Mouse (Mus musculus) layer of hippocampus, postnatal 10 days (tissue): ENCODE measurements around the gene Sh3bgrl2. TPM values are rescaled to one million over a fixed set of nuclear protein-coding genes. Genes with fewer than 3 reads are reported as not detected.

ENCODE experiments used
- DNase-seq, 2 experiments: peaks; one replicate each; pipeline ENCODE4 v3.0.0; 2021; ENCODE audit warnings: low spot score in 2 of 2
- total RNA-seq, 2 experiments: library from RNA; stranded (reverse); gene quantifications; 2 replicates each; pipeline ENCODE4 v1.2.3; 2021

Sh3bgrl2 gene
- total RNA-seq, 2 experiments from 2014 or later = 20.3 to 24.4 TPM

DNA sequence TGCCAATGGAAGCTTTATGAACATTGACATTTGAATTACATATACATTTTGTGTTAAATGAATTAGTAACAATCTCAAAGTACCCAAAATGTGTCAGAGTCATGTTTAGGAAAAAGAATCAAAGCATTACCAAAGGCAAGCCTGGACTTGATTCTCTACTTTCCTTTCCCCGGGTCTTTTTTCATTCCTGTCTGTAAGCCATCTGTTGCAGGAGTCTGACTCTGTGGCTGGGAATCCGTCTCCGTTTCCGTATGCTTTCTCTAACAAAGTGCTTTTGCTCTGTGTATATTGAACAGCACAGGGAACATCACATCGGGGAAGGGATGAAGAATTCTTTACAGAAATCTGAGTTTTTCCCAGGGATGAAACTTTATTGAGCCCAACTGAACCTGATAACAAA, 77.0 kb downstream of the Sh3bgrl2 start:
- DNase-seq = no peak

DNA sequence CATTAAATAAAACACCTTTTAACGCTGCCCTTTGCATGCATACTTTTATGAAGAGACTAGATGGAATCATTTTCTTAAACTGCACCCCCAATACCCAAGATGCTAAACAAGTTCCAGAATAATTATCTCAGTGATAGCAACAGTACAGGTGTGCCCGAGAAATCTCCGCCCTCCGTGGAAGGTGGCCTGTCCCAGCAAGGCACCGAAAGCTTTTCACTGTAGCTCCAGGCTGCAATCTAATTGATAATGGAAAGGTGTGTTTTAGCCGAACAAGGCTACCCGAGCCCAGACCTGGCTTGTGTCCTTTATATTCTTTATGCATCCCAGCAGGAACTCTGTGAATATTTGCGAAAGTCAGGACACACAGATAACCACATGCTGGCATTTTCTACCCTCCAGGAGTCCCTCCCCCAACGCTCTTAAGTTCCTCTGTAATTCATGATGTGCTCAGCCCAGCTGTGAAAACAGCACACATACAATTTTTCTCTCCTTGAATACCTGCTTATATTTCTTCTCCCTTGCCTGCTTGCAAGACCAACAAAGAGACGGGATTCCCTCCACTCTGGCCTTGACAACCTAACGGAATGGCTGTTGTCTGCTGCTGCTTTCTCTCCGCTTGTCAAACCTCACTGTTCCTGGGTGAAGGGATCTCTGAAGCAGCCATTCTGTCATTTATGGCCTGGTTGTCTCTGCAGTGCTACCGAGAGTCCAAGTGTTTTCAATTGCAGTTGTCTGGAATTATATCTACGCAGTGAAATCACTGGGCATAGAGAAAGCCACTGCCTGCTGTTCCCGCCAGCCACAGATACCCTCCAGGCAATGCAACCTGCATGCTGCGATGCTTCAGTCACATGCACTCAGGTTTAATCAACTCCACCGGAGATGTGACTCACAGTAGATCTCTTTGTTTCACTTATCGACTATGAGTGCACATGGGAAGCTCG, 80.8 kb downstream of the Sh3bgrl2 start:
- DNase-seq = no peak

DNA sequence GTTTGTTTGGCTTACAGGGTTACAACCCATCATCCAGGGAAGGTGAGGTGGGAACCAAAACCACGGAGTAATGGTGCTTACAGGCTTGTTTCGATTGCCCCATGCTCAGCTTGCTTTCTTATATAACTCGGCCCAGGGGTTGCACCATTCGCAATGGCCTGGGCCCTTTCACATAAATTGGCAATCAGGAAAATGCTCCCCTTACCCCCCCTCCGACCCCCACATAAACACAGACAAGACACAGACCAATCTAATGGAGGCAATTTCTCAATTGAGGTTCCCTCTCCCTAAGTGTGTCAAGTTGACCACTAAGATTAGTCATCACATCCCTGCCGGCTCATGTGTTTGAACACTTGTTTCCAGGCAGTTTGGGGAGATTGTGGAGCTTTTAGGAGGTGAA, 82.2 kb downstream of the Sh3bgrl2 start:
- DNase-seq = no peak

DNA sequence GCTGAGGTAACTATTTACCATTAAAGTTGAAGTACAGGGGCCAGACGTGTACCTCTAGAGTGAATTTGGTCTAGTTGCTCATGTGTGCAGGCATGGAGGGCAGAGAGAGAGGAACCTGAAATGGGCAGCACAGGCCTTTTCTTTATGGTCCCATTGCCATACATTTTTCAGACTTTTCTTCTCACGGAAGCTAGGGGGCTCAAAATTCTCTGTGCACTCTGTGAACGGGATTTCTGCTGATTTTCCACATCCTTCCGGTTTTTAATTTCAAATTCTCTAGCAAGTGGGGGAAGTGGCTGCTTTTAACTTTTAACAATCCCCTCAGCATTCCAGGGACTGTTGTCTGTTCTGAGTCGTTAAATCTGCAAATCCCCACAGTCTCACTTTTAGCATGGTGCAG, 83.8 kb downstream of the Sh3bgrl2 start:
- no peak for DNase-seq

DNA sequence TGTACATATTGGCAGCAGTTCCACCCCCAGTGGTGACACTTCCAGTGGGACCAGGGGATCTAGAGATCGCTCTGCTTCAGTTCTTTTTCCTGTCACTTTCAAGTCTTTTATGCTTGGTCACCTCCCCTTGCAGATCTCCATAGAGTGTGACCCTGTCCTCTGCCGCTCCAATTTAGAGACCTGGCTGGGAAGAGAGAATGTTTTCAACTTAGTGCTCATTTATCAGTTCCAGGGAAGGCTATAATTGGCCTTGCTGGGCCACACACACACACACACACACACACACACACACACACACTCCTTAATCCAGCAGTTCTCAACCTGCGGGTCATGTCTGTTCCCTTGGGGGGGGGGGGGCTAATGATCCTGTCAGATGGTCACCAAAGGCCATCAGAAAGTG, 86.6 kb downstream of the Sh3bgrl2 start:
- no peak for DNase-seq

DNA sequence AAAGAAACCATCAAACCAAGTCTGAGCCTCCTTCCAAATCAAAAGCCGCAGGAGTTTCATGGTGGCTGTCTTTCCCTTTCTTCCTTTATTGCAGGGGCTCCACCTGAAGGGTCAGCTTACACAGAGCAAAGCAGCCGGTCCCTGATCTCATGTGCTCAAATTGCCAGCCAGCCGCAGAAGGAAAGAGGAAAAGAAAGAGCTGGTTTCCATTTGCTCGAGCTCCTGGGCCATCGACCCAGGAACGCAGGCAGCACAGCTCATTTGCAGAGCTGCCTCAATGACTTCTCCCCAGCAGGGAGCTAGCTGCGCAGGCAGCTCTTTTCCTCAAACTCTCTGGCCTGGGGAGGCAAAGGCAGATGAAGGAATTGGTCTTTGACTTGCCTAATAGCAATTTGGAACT, 87.9 kb downstream of the Sh3bgrl2 start:
- DNase-seq = no peak

DNA sequence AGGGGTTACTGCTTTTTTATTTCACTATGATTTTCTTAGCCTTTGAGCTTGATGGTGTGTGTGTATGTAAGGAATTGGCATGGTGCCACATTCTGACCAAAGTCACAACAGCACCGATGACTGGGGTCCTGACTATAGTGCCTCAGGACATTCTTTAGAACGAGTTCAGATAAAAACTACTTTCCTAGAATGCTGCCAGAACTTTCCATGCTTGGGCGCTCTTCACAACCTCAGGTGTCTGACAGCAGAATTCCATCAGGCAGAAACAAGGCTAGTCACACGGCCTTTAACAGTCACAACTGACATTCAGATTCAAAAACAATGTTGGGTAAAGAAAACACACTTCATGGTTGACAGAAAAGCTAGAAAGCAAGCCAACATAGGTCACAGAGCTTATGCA, 95.0 kb downstream of the Sh3bgrl2 start:
- no peak for DNase-seq

DNA sequence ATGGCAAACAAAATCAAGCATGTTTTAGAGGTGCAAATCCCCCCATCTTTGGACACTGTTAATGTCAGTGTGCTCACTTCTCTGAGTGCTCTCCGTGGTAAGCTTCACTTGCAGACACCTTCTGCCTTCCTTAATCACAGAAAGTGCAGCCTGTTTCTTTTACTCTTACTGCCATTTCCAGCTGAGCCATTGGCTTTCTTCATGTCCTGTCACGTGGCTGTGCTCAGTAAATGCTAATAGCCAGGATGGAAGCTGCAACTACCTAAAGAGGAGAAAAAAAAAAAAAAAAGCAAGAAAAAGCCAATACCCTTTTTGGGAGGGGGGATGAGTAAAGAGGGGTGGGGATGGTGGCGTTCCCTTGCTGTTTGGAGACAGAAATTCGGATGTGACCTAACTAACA, 95.7 kb downstream of the Sh3bgrl2 start:
- no peak for DNase-seq

DNA sequence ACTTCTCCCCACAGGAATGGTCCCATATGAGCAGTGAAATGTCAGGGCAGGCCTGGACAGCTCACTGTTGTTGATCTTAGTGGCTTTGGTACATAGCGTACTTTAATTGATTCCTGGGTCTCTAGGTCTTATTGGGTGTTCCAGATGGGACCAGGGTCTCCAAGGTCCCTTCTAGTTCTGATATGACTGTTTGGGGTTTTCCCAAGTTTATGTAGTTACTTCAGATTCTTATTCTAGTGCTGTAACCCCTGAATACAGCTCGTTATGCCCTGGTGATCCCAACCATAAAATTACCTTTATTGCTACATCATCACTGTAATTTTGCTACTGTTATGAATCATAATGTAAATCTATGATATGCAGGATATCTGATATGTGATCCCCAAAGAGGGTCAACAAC, 98.1 kb downstream of the Sh3bgrl2 start:
- no peak for DNase-seq

DNA sequence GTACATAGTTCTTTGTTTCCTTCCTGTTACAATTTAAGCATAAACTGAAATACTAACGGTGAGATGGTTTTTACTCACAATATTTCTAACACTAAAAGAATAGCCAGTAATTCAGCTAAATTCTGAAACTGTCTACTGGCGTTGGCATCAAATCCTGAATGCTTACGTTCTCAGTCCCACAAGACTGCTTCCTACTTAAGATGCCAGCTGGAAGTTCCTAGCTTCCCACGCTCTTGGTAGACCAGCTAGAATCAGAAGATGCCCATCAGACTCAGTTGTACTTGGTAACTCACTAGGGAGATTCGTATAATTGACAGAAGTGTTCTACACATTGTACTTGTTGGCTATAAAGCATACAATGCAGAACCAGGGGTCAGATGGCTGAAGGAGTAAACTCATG, 98.6 kb downstream of the Sh3bgrl2 start:
- no peak for DNase-seq

DNA sequence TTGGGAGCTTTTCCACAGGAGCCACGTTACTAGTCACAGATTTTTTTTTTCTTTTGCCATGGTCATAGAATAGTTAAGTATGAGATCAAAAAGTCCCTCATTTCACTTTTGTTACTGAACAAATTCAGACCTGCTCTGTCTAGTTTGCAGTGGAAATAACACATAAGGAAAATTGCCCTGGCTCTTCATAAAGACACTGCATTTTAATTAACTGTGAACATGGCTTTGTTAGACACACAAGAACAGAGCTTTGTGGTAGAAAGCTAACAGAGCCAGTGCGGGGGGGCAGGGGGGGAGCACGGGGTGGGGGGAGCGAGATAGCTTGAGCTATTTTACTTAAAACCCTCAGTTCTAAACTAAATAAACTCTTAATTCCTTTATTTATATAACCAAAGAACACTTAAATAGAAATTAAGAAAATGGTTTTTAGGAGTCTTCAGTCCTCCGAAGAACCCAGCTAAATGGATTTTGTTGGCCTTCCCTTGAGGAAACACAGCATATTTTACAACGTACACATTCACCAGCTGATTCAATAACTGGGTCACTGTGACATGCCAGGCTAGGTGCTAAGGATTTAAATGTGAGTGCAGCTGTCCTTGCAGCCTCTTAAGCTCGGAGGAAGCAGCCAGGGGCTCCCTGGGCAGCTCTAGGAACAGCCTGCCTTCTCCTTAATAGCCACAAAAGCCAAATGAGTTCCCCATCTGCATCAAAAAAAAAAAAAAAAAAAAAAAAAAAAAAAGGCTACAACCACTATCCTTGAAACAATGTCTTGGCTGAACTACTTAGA, 100.0 kb downstream of the Sh3bgrl2 start:
- DNase-seq = no peak

DNA sequence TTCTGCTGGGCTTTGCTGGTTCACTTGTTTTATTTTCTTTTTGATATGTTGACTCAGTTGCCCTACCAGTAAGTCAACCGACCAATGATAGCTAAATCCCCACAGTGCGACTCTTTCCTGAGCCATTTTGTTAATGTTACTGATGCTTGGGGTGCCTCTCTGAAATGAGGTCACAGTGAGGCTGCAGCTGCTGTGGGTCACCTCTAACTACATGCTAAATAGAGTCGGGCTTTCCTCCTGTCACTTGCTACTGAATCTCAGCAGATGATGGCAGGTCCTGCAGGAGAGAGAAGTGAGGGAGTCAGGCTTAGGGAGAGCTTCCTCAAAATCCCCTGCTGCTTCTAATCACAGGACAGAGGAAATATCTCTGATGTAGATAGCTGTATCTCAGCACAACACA, 100.6 kb downstream of the Sh3bgrl2 start:
- no peak for DNase-seq

DNA sequence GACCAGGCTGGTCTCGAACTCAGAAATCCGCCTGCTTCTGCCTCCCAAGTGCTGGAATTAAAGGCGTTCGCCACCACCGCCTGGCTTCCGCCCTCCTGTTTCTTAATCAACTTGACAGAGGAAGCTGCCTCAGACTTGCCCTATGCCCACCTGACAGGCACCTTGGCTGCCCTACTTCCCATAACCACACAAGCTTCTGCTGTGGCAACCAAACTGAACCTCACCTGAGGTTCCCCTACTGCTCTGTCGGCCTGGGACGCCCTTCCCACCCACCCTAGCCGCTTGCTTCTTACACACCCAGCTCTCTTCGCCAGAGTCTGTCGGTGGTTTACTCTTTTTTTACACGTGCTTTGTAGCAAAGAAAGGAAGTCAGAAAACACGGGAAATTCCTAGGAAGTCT, 103.9 kb downstream of the Sh3bgrl2 start:
- no peak for DNase-seq

DNA sequence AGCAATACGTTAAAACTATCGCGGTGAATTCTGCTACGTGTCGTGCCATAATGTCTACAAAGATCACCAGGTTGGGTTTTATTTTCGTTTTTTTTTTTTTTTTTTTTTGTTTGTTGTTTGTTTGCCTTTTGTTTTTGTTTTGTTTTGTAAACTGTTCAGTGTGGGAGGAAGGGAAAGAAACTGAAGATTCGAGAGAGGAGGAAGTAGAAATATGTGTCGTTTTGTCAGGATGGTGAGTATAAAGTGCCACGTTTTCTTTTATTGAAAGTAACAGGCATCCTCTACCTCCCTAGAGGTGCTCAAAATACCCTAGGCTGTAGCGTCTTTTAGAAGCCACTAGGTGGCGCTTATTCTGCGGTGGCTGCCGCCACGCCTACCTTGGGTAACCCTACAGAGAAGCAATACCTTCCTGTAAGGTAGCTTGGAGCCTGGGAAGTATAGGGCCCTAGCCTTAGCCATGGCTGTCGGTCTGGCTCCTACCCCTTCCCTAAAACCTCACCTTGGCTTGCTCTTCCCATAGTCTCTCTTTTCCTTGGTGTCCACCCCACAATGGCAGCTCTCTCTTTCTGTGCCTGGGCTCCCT, 104.6 kb downstream of the Sh3bgrl2 start:
- DNase-seq = no peak

DNA sequence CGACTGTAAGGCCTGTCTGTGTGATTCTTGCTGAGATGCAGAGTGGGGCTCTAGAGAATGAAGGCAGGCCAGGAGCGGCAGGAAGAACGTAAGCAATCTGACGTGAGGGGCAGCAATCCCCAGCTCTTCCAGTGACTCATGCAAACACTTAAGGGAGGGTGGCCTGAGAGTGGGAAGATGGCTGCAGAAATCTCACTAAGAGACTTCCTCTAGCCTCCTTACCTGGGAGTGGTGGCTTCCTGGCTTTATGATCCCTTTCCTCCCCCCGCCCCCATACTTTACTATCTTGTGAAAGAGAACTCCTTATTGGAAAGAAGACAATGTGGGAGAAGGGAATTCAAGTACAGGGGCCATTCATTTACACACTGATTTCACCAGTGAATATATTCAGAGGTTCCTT, 106.5 kb downstream of the Sh3bgrl2 start:
- no peak for DNase-seq

DNA sequence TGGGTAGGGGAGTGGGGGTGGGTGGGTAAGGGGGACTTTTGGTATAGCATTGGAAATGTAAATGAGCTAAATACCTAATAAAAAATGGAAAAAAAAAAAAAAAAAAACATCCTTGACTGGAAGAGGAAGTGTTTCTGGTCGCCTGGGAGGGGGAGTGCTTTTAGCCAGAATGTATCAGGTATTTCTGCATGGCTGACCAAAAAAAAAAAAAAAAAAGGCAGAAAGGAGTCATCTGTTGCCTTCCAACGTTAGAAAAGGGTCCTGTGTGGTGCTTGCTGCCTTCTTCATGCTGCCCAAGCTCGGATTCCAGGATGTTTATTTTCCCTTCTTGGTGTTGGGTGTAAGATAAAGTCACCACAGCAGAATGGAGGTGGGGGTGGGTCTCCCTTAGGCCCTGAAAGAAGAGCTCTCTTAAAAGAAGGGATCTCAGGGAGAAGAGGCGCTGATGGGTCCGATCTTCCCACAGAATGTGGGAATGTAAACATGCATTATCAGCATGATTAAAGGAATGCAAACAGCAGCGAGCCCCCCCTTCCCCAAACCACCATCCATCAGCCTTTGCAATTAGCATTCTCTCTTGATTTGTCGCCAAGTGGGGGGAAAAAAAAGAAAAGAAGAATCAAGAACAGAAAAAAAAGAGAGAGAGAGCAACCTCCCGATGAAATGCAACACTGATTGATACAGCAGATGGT, 109.0 kb downstream of the Sh3bgrl2 start:
- no peak for DNase-seq

DNA sequence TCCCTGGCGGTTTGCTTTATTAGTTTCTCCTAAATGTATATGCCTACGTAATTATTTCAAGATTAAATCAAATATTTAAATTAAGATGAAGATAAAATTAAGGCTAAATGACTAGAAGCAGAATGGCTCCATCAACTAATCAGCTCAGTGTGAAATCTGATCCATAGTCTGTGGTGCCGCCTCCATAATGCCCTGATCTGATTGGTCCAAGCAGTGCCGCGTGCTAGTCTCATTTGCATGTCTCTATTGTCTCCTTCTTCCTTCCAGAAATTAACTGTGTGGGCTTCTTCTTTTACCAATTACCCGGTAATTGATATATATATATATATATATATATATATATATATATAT, 109.5 kb downstream of the Sh3bgrl2 start:
- DNase-seq = no peak

DNA sequence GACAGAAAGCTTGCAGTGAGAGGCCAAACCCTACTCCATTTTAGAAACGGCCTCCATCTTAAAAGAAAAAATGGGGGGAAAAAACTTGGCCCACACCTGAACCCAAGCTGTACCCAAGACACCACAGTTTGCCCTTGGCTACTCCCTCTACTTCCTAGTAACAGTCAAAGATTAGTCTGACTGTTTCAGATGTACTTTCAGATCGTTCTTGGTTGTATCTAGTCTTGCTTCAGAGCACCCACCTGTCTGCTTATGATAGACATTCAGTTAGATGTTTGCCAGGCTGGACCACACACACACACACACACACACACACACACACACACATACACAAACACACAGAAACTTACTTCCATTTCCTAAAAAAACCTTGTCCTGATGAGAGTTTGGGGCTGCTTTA, 111.0 kb downstream of the Sh3bgrl2 start:
- no peak for DNase-seq

DNA sequence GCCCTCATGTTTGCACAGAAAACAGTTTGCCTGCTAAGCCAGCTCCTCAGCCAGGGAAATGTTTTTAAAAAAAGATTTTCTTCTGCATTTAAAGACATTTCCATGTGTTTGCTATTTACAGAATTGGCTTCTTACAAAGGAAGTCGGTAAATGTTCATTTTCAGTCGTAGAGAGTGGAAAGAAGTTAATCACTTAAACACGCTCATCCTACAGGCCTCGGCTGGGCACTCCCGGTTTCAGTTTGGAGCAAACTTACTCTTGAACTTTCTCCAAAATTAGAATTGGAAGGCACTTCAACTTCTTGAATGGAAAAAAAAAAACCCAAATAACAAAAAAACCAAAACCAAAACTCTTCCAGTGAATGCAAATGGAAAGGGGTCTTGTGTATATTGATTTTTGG, 113.7 kb downstream of the Sh3bgrl2 start:
- DNase-seq = no peak

DNA sequence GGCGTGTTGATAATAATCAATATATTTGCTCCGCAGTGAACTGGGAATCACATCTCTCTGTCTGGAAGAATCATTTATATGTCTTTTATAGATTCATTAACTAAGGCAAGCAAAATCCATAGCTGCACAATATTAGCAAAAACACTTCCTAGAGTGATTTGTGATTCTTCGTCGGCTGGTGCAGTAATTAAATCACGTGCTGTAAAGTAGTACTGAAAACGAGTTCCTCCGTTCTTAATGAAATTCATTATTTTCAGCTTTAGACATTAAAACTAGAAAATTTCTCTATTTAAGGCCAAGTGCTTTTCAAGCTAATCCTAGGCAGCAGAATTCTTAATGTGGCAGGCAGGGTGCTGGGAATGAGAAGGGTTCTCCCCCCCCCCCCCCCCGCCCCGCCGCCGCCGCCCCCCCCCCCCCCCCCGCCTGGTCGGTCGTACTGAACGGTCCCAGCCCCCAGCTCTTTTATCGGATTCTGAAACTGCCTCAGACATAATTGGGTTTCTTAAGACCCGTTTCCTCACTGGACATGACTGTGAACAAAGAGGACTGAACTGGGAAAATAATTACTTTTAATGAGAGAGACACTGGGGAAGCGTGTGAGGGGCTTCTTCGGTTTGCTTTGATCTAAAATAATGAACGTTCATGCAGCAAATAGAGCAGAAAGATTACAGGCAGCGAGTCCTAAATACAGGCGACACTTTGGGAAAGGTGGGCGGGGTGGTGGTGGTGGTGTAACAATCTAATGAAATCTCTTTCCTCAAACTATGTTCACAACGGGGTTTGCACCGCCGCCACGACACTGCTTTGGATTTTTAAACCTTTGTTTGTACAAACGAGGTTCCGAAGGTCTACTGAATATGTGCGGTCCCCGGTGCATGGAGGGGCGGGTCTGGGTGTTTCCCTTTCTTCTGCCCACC, 116.1 kb downstream of the Sh3bgrl2 start:
- DNase-seq = peak; percentile 33 to 40

DNA sequence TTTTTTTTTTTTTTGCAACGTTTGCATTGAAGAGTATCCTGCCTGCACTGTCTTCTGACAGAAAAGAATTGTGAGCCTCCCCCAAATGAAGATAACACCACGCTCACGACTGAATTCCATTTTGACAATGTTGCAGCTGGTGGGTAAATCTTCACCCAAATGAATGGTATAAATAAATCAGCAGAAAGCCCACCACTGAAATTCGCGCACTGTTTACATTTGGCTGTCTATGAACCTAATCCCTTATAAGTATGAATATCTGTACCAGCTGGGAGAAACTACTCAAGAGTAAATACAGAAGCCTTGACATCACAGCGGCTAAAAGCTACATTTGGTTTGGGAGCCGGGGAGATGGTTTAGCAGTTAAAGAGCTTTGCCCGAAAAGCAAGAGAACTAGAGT, 116.8 kb downstream of the Sh3bgrl2 start:
- no peak for DNase-seq
